Mouse (Mus musculus): ENCODE data around the gene Prrx1. TPM values are rescaled to one million over a fixed set of nuclear protein-coding genes. Genes with fewer than 3 reads are reported as not detected.

Gene Prrx1
- polyA plus RNA-seq, 1 experiment from 2014 or later: 14.9 TPM

DNA sequence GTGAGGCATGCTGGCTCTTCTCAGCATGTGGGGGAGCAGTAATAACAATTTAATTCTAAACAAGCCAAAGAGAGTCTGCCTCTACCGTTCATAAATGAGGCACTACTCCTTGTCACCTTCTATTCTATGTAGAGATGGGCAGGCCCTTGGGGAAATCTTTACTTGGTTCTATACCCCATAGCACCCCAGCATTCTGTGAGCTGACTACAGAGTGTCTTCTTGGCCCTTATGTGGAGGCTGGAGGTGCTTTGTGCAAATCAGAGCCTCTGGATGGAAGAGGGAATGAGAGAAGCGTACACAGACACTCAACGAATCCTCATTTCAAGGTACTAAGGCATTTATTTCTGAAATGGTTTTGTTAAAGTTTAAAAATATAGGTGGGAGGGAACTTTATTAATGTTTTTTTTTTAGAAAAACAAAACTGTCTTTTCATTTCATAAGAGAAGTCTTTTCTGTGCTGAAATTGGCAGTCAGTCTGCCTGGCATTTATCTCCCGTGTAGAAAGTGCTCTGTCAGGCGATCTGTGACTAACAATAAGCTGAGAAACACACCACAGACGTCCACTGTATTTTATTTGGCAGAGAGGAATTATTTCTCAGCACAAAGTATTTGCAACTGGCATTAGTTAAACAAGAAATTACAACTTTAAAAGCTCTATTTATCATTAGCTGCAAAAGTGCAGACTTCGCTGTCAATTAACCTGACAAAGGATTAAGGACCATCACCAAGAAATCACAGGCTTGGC is 33.2 kb downstream of the Prrx1 start:
- H3K9ac ChIP-seq (ENCODE audit: low read depth, low read length): no peak overlapping the region
- no peaks in the 10 kb centered on the region for H3K36me3 ChIP-seq (ENCODE audit: control insufficient read depth, insufficient read depth)
- no peak overlapping the region for H3K4me3 ChIP-seq (ENCODE audit: low read depth, low read length)
- H3K4me1 ChIP-seq (replicated peaks; ENCODE audit: control insufficient read depth, insufficient read depth, low read length): no peaks in the 10 kb centered on the region
- no peaks in the 10 kb centered on the region for H3K27me3 ChIP-seq (replicated peaks; ENCODE audit: control insufficient read depth, insufficient read depth, low read length)
- H3K27ac ChIP-seq (ENCODE audit: low read depth, low read length): no peak overlapping the region
- H3K9me3 ChIP-seq (ENCODE audit: control insufficient read depth): no peaks in the 10 kb centered on the region
- no peak for TF ChIP-seq CTCF (IDR thresholded peaks at IDR 0.05; ENCODE audit: low read depth)
- WGBS: 57% methylated on average over 7 of the region's 7 CpGs
- no peak for ATAC-seq
- H3K4me2 ChIP-seq (replicated peaks; ENCODE audit: low read depth): no peak overlapping the region

DNA sequence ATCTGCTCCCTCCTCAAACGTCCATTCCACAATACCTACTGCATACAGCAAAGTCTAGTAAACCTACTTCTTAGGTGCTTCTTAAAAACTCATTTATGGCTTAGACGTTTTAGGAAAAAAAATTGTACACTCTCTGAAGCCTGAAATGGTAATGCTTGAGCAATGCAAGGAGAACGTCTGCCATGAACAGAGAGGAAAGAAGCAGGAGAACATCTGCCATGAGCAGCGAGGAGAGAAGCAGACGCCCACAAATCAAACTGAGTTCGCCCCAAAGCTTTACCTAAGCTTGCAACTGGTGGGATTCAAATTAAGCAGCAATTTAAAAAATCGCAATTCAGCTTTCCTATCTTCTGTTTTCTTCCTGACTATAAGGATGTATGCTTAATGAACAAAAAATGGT is 36.4 kb downstream of the Prrx1 start:
- H3K4me3 ChIP-seq (ENCODE audit: low read depth, low read length): no peak overlapping the region
- H3K9me3 ChIP-seq (ENCODE audit: control insufficient read depth): no peaks in the 10 kb centered on the region
- no peak overlapping the region for H3K27ac ChIP-seq (ENCODE audit: low read depth, low read length)
- H3K36me3 ChIP-seq (ENCODE audit: control insufficient read depth, insufficient read depth): no peaks in the 10 kb centered on the region
- ATAC-seq: no peak
- no peaks in the 10 kb centered on the region for H3K4me1 ChIP-seq (replicated peaks; ENCODE audit: control insufficient read depth, insufficient read depth, low read length)
- WGBS: 80% methylated on average over 7 of the region's 7 CpGs
- H3K4me2 ChIP-seq (replicated peaks; ENCODE audit: low read depth): no peak overlapping the region
- H3K27me3 ChIP-seq (replicated peaks; ENCODE audit: control insufficient read depth, insufficient read depth, low read length): no peaks in the 10 kb centered on the region
- no peak overlapping the region for H3K9ac ChIP-seq (ENCODE audit: low read depth, low read length)
- TF ChIP-seq CTCF (IDR thresholded peaks at IDR 0.05; ENCODE audit: low read depth): no peak

DNA sequence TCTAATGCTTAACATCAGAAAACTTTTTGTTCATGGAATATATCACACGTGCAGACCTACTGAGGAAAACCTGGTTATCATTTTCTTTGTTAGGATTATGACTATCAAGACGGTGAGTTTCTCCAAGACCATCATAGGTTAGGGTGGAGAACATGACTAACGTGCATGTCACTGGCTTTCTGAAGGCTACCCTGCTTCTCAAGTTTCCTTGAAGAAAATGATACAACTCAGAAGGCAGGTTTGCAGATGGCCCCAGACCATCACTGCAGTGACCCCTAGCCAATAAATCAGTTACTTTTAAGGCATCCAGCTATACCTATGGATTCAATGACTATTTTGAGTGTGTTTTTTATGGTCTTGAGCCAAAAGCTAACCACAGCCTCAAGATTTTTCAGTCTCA is 38.6 kb downstream of the Prrx1 start:
- Histone ChIP-seq H3K9me3 (ENCODE audit: control insufficient read depth) (no peaks in the 10 kb centered on the region), H3K4me3 (ENCODE audit: low read depth, low read length) (no peak overlapping the region), H3K36me3 (ENCODE audit: control insufficient read depth, insufficient read depth) (no peaks in the 10 kb centered on the region), H3K4me1 (replicated peaks; ENCODE audit: control insufficient read depth, insufficient read depth, low read length) (no peaks in the 10 kb centered on the region), H3K4me2 (replicated peaks; ENCODE audit: low read depth) (no peak overlapping the region), H3K27ac (ENCODE audit: low read depth, low read length) (no peak overlapping the region), H3K27me3 (replicated peaks; ENCODE audit: control insufficient read depth, insufficient read depth, low read length) (no peaks in the 10 kb centered on the region), H3K9ac (ENCODE audit: low read depth, low read length) (no peak overlapping the region)
- WGBS: 87% methylated on average over 3 of the region's 3 CpGs
- no peak for TF ChIP-seq CTCF (IDR thresholded peaks at IDR 0.05; ENCODE audit: low read depth)
- ATAC-seq: no peak

DNA sequence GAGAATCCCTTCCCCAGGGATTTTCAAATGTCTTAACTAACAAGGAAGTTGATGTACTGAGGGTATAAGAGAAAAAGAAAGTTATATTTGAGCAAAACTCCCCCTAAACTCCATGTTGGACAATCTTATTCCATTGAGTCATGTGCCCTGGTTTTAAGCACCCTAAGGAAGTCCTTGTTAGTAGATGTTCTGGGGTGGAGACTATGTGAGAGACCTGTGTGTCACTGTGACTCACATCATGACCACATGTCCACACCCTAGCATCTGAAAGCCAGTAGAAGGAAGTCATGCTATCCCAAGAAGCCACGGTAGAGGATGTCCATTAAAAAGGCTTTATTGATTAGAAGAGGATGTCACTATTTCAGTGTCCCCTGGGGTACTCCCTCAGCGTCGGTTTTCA is 40.4 kb downstream of the Prrx1 start:
- WGBS: 88% methylated on average over 3 of the region's 3 CpGs
- no peak for ATAC-seq
- Histone ChIP-seq H3K9me3 (ENCODE audit: control insufficient read depth) (no peaks in the 10 kb centered on the region), H3K36me3 (ENCODE audit: control insufficient read depth, insufficient read depth) (no peaks in the 10 kb centered on the region), H3K4me1 (replicated peaks; ENCODE audit: control insufficient read depth, insufficient read depth, low read length) (no peaks in the 10 kb centered on the region), H3K27me3 (replicated peaks; ENCODE audit: control insufficient read depth, insufficient read depth, low read length) (no peaks in the 10 kb centered on the region), H3K27ac (ENCODE audit: low read depth, low read length) (no peak overlapping the region), H3K4me2 (replicated peaks; ENCODE audit: low read depth) (no peak overlapping the region), H3K9ac (ENCODE audit: low read depth, low read length) (no peak overlapping the region), H3K4me3 (ENCODE audit: low read depth, low read length) (no peak overlapping the region)
- TF ChIP-seq CTCF (IDR thresholded peaks at IDR 0.05; ENCODE audit: low read depth): no peak

DNA sequence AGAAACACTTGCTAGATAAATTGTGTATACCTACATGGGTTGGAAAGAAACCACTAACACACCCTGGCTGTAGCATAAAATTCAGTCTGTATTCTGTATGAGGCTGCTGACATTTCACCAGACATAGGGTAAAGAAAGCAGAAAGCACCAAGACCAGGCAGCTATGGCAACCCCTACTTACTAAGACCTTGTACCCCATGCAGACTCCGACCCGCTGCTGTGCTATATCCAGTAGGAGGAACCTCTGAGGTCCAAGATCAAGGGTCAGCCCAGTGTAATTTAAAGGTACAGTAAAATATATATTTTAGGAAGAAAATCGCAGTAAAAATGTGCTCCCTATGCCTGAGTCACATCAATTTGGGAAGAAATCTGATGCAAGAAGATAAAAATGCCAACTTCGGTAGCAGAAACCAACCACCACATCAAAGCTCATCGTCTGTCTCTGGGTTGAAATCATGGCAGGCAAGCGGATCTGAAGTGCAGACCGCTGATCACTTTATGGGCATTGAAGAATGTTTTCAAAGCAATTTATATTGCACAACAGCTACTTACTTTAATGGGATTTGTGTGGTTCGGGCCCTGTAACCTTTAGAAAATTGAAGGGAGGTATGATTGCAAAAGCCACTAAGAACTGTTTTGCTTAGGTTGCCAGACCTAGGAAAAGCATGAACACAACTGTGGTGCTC is 46.5 kb downstream of the Prrx1 start:
- Histone ChIP-seq H3K27ac (ENCODE audit: low read depth, low read length) (no peak overlapping the region), H3K36me3 (ENCODE audit: control insufficient read depth, insufficient read depth) (no peaks in the 10 kb centered on the region), H3K27me3 (replicated peaks; ENCODE audit: control insufficient read depth, insufficient read depth, low read length) (no peaks in the 10 kb centered on the region), H3K4me1 (replicated peaks; ENCODE audit: control insufficient read depth, insufficient read depth, low read length) (no peaks in the 10 kb centered on the region), H3K9ac (ENCODE audit: low read depth, low read length) (no peak overlapping the region), H3K4me2 (replicated peaks; ENCODE audit: low read depth) (no peak overlapping the region), H3K4me3 (ENCODE audit: low read depth, low read length) (no peak overlapping the region), H3K9me3 (ENCODE audit: control insufficient read depth) (no peaks in the 10 kb centered on the region)
- 85% methylated on average over 8 of the region's 8 CpGs for WGBS
- no peak for ATAC-seq
- no peak for TF ChIP-seq CTCF (IDR thresholded peaks at IDR 0.05; ENCODE audit: low read depth)

DNA sequence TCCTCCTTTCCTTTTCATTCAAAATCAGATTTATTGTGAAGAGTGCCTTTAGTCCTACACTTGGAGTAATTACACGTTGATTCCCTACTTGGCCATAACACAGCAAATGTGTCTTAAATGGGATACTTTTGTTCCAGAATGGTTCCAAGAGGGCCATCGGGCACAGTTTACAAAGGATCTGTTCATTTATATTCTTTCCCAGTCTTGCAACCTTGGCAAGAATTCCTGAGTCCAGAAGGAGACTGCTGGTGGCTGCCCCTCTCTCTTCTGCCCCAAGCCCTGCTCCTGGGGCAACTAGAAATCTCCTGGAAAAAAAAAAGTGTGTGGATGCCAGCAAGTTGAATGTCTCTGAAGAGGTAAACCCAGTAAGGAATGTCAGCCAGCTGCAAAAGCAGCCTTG is 56.2 kb downstream of the Prrx1 start:
- Histone ChIP-seq H3K36me3 (ENCODE audit: control insufficient read depth, insufficient read depth) (peaks cover 4% of the 10 kb centered on the region; the same call in 1 of the 2 replicates), H3K4me1 (replicated peaks; ENCODE audit: control insufficient read depth, insufficient read depth, low read length) (no peaks in the 10 kb centered on the region), H3K4me3 (ENCODE audit: low read depth, low read length) (no peak overlapping the region), H3K4me2 (replicated peaks; ENCODE audit: low read depth) (no peak overlapping the region), H3K9ac (ENCODE audit: low read depth, low read length) (no peak overlapping the region), H3K27me3 (replicated peaks; ENCODE audit: control insufficient read depth, insufficient read depth, low read length) (no peaks in the 10 kb centered on the region), H3K9me3 (ENCODE audit: control insufficient read depth) (no peaks in the 10 kb centered on the region), H3K27ac (ENCODE audit: low read depth, low read length) (no peak overlapping the region)
- no peak for TF ChIP-seq CTCF (IDR thresholded peaks at IDR 0.05; ENCODE audit: low read depth)
- ATAC-seq: no peak
- WGBS: 81% methylated on average over 2 of the region's 2 CpGs

All from intestine, postnatal 0 days (tissue).